Mouse (Mus musculus): ENCODE data around the gene Rpl36a. TPM values are rescaled to one million over a fixed set of nuclear protein-coding genes. Genes with fewer than 3 reads are reported as not detected.

Rpl36a gene
- polyA plus RNA-seq, 1 experiment from 2014 or later = 352 TPM

DNA sequence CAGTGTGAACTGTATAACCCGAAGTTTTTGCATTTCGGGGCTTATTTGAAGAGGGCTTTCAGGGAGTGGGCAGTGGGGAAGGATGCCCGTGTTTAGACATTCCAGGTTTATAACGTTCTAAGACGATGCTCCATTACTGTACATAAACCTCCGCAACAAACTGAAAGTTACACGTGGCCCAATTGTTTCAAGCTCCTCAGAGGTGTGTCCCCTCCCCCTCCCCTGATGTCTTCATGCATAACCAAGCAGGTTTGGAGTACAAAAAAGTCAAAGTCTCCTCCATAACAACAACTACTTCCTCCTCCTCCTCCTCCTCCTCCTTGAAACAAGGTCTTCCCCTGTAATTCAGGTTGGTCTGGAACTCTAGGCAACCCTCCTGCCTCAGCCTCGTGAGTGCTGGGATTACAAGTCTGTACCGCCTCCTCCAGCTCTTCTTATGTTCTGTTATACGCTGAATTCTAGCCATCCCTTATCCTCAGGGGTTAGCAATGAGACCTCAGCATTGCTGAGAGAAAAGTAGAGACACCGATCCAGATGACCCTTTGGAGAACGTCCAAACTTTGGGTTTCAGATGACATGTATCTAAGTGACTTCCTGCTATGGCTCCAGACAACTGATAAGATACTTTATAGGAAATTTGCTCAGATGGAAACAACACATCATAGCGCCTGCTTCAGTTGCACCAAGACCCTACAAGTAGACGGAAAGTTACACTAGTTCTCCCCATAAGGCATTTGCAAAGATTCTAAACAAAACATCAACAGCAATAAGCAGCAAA, 4.7 kb upstream of the Rpl36a start:
- no peak overlapping the region for H3K4me3 ChIP-seq
- no peaks in the 10 kb centered on the region for H3K4me1 ChIP-seq
- no peak for DNase-seq (ENCODE audit: low spot score)
- WGBS = 86% methylated on average over 14 of the region's 14 CpGs
- H3K27me3 ChIP-seq (replicated peaks; ENCODE audit: low read depth, poor library complexity, severe bottlenecking) = peaks cover 23% of the 10 kb centered on the region
- no peak overlapping the region for H3K27ac ChIP-seq (replicated peaks)
- H3K36me3 ChIP-seq (replicated peaks) = no peaks in the 10 kb centered on the region
- no peaks in the 10 kb centered on the region for H3K9me3 ChIP-seq

DNA sequence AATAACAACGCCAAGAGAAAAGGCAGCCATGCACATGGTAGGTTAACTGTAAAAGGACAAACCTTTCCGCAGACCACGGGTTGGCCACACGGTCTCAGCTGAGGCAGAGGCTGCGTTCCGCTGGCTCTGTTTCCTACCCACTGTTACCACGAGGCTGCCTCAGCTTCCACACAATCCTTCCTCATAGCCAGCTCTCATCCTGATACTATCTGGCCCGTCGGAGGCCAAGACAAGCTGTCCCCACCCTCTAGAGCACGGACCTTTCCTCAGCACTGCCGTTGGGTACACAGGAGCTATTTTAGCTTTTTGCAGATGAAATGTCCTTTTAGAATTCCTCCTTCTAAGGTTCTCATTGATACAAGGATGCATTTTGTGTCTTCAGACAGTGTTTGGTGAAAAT, 3.2 kb upstream of the Rpl36a start:
- Histone ChIP-seq H3K4me3 (no peak overlapping the region), H3K27me3 (replicated peaks; ENCODE audit: low read depth, poor library complexity, severe bottlenecking) (peaks cover 28% of the 10 kb centered on the region), H3K27ac (replicated peaks) (no peak overlapping the region), H3K9me3 (no peaks in the 10 kb centered on the region), H3K36me3 (replicated peaks) (peaks cover 4% of the 10 kb centered on the region), H3K4me1 (peaks cover 4% of the 10 kb centered on the region; the same call in 1 of the 2 replicates)
- 80% methylated on average over 11 of the region's 11 CpGs for WGBS
- no peak for DNase-seq (ENCODE audit: low spot score)

DNA sequence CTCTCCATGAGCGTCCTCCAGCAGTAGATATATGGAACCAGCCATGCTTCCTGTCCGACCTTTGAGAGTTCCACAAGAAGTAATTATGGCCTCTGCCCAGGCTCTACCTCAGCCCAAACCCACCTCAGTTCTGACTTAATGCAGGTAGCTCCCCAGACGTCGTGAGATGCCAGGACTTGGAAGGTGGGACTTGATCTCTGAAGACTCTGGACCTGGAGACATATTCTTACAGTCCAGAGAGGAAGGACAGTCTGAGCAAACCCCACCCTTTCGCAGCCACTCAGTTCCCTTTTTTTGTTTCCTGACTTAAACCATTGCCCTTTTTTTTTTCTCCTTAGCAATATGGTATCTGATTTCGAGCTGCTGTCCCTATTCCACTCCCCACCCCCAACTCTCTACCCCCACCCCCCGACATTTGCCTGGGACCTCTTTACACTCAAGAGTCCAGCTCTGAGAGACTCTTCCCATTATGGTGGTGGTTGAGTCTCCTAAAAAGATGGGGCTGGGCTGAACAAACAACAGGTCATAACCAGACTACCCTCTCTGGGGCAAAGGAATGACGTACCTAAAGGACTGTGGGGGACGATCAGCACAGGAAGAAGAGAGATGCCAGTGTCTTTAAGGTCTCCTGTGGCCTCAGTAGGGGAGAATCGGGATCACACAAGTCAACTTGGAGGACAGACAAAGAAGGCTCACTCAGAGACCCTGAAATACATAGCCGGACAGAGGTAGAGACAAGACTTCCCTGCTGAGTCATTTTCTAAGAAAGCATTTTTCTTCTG, 2.4 kb upstream of the Rpl36a start, which contains the start of gene Btk:
Btk (minus strand) TSS at position 683 of the 782 bp plus-strand sequence.
- DNase-seq (ENCODE audit: low spot score) = no peak
- peaks cover 12% of the 10 kb centered on the region for H3K36me3 ChIP-seq (replicated peaks)
- WGBS = 82% methylated on average over 11 of the region's 11 CpGs
- H3K27ac ChIP-seq (replicated peaks) = no peak within 1 kb of the TSS
- no peak within 1 kb of the TSS for H3K4me3 ChIP-seq
- H3K4me1 ChIP-seq = peaks cover 4% of the 10 kb centered on the region; the same call in 1 of the 2 replicates
- no peaks in the 10 kb centered on the region for H3K9me3 ChIP-seq
- H3K27me3 ChIP-seq (replicated peaks; ENCODE audit: low read depth, poor library complexity, severe bottlenecking) = peaks cover 28% of the 10 kb centered on the region

DNA sequence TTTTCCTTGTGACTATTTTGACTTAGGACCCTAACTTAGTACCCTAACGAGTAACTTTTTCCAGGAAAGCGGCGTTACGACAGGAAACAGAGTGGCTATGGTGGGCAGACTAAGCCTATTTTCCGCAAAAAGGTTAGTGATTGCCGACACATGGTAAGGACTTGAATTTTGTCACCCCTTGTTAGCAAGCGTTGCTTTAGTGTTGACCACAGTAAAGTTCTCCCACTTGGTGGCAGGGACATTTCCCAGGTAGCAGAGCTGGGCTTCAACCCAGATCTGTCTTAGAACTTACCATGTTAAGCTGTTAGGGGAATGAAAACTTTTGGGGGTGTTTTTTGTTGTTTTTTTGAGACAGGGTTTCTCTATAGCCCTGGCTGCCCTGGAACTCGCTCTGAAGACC, 993 bp downstream of the Rpl36a start:
- Histone ChIP-seq H3K9me3 (no peaks in the 10 kb centered on the region), H3K4me3 (peak overlapping the region; percentile 66), H3K27me3 (replicated peaks; ENCODE audit: low read depth, poor library complexity, severe bottlenecking) (peaks cover 41% of the 10 kb centered on the region), H3K4me1 (peaks cover 4% of the 10 kb centered on the region; the same call in 1 of the 2 replicates), H3K36me3 (replicated peaks) (peaks cover 33% of the 10 kb centered on the region), H3K27ac (replicated peaks) (peak overlapping the region; percentile 89)
- DNase-seq (ENCODE audit: low spot score) = no peak
- WGBS = 34% methylated on average over 8 of the region's 8 CpGs

DNA sequence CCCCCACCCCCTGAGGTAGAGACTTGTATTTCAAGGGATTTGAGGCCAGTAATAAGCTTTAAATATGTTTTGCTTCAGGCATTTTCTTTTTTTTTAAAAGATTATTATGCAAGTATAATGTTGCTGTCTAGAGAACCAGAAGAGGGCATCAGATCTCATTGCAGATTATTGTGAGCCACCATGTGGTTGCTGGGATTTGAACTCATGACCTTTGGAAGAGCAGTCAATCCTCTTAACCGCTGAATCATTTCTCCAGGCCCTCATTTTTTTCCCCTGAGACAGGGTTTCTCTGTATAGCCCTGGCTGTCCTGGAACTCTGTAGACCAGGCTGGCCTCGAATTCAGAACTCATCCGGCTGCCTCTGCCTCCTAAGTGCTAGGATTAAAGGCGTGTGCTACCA, 2.8 kb downstream of the Rpl36a start:
- WGBS = 77% methylated on average over 4 of the region's 4 CpGs
- H3K27ac ChIP-seq (replicated peaks) = no peak overlapping the region
- no peaks in the 10 kb centered on the region for H3K9me3 ChIP-seq
- peaks cover 27% of the 10 kb centered on the region for H3K27me3 ChIP-seq (replicated peaks; ENCODE audit: low read depth, poor library complexity, severe bottlenecking)
- no peak overlapping the region for H3K4me3 ChIP-seq
- no peak for DNase-seq (ENCODE audit: low spot score)
- peaks cover 33% of the 10 kb centered on the region for H3K36me3 ChIP-seq (replicated peaks)
- H3K4me1 ChIP-seq = peaks cover 4% of the 10 kb centered on the region; the same call in 1 of the 2 replicates

DNA sequence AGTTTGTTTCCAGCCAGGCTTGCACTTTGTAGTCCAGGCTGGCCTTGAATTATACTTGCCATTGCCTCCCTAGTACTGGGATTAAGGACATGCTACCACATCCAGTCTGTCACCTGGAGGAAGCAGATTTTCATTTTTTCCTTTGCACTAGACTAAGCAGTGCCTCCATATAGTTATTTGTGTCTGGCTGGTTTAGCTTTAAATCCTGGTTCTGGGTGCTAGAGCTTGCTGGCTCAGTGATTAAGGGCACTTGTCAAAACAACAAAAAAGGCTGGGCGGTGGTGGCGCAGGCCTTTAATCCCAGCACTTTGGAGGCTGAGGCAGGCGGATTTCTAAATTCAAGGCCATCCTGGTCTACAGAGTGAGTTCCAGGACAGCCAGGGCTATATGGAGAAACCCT, 3.5 kb downstream of the Rpl36a start:
- DNase-seq (ENCODE audit: low spot score) = no peak
- WGBS = 86% methylated on average over 3 of the region's 3 CpGs
- Histone ChIP-seq H3K36me3 (replicated peaks) (peaks cover 33% of the 10 kb centered on the region), H3K27me3 (replicated peaks; ENCODE audit: low read depth, poor library complexity, severe bottlenecking) (peaks cover 25% of the 10 kb centered on the region), H3K9me3 (no peaks in the 10 kb centered on the region), H3K4me1 (peaks cover 4% of the 10 kb centered on the region; the same call in 1 of the 2 replicates), H3K4me3 (no peak overlapping the region), H3K27ac (replicated peaks) (no peak overlapping the region)

DNA sequence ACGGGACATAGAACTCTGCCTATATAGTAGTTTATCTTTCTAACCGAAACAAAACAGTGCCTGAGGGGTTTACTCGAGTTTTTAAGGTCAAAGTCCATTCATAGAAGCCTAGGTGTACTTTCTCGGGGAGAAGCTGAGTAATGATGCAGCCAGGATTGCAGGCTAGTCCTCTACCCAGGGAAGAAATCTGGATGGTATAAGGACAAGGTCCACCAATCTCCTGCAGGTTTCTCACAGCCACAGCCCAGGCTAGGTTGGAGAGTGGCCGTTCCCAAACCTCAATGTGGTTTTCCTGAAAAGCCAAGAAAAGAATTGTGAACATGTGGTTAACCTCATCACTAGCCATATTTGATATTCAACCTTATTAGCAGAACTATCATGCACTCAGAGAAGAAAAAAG, 4.4 kb downstream of the Rpl36a start:
- 55% methylated on average over 5 of the region's 5 CpGs for whole genome bisulfite sequencing
- peaks cover 25% of the 10 kb centered on the region for H3K27me3 ChIP-seq (replicated peaks; ENCODE audit: low read depth, poor library complexity, severe bottlenecking)

DNA sequence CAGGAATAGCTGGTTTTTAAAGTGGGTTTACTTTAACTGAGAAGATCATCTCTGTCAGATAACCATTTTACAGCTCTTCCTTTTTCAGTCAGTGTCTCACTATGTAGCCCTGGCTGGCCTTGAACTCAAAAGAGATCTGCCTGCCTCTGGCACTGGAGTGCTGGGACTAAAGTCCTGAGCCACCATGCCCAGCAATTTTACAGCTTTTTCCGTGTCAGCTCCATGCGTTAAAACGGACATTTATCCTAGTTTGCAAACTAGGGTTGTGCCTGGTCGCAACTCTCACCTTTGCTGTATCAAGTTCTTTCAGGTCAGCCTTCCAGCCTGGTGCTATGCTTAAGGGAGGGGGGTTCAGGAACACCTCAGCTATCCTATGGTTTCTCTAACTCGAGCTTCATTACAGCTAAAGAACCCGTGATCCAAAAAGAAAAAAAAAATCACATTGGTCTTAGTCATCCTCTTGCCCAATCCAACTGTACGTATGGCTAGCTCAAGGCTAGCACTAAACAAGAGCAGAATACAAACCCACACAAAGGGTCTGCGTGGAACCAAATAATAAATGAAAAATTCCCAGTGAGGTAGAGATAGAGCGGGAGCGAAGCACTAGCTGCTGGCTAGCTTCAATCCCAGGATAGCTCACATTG, 14.6 kb downstream of the Rpl36a start:
- Histone ChIP-seq H3K36me3 (replicated peaks) (peaks cover 9% of the 10 kb centered on the region), H3K4me3 (peak overlapping the region; percentile 66), H3K9me3 (no peaks in the 10 kb centered on the region), H3K27ac (replicated peaks) (peak overlapping the region; percentile 78; the same call in 1 of the 2 replicates), H3K4me1 (peaks cover 9% of the 10 kb centered on the region), H3K27me3 (replicated peaks; ENCODE audit: low read depth, poor library complexity, severe bottlenecking) (peaks cover 17% of the 10 kb centered on the region; the same call in 1 of the 2 replicates)
- no peak for DNase-seq (ENCODE audit: low spot score)
- WGBS = 28% methylated on average over 10 of the region's 10 CpGs

More for the DNA sequence above, 4.4 kb downstream of the Rpl36a start:
- Histone ChIP-seq H3K27ac (replicated peaks) (no peak overlapping the region), H3K4me3 (no peak overlapping the region), H3K36me3 (replicated peaks) (peaks cover 33% of the 10 kb centered on the region), H3K9me3 (no peaks in the 10 kb centered on the region), H3K4me1 (peaks cover 4% of the 10 kb centered on the region; the same call in 1 of the 2 replicates)
- DNase-seq (ENCODE audit: low spot score) = no peak

DNA sequence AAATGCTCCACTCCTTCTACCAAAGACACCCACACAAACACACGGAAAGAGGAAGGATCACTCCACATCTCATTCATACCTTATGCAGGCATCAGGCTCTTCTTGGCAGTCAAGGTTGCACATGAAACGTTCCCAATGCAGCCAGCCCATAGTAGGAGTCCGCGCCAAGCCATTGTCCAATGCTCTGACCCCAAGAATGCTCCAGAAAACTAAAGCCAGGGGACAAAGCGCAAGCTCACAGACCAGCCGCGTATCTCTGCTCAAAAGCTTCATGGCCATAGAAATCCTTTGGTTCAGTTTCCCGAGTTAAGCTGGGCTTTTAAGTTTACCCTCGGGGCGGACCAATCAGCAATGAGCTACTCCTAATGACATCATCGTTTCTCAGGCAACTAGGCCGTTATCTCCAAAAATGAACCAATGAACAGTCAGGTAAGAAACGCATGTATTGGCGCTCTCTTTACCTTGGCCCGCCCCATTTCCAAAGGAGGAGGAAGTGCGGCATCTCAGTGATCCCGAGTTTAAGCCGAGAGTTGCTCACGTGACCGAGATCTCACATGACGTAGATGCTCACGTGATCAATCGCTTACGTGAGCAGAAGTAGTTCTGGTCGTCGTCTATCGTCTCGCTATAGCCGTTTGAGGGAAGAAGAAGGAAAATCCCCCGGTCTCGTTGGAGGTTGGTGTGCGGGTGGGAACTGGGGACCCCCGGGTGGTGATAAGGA, 15.4 kb downstream of the Rpl36a start, which contains the start of the genes Gla and Hnrnph2:
Gla (minus strand) TSS at position 467 of the 721 bp plus-strand sequence.
Hnrnph2 (plus strand) TSS at position 521 of the 721 bp plus-strand sequence.
- Histone ChIP-seq H3K27me3 (replicated peaks; ENCODE audit: low read depth, poor library complexity, severe bottlenecking) (peaks cover 17% of the 10 kb centered on the region; the same call in 1 of the 2 replicates), H3K27ac (replicated peaks) (peak within 1 kb of the TSS; percentile 92), H3K4me1 (peaks cover 9% of the 10 kb centered on the region), H3K36me3 (replicated peaks) (peaks cover 13% of the 10 kb centered on the region), H3K9me3 (no peaks in the 10 kb centered on the region), H3K4me3 (peak within 1 kb of the TSS; percentile 66)
- DNase-seq (ENCODE audit: low spot score) = peak; percentile 90
- WGBS = 17% methylated on average over 33 of the region's 33 CpGs

DNA sequence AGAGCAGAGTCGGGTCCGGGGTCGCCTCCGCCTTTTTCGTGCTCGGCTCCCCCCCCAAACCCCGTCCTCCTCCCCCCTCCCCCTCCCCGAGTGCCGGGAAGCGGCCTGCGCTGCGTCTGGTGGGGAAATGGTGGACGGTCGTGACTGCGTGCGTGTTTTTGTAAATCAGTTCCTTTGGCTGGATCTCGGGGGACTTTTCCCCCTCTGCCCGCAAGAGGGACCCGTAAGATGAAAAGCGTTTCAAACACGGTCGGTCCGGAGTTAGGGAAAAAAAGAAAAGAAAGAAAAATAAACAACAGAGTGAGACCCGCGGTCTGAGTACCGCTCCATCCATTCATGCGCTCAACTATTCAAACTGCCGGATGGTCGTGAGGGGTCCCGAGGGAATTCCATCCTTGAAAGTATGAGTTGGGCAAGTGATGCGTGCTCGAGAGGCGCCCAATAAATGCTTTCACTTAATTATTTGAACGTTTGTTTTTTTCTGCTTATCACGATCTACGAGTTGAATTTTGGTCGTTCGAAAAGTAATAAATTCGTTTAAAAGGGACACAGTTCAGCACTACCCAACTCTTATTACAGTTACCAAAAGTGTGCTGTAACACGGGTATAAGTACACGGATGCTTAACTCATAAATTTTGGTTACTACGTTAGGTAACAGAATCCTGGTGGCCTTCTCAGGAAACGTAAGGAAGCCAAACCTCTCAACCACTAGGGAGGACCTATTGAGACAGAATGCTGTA, 16.1 kb downstream of the Rpl36a start:
- Histone ChIP-seq H3K27me3 (replicated peaks; ENCODE audit: low read depth, poor library complexity, severe bottlenecking) (peaks cover 17% of the 10 kb centered on the region; the same call in 1 of the 2 replicates), H3K4me1 (peaks cover 9% of the 10 kb centered on the region), H3K9me3 (no peaks in the 10 kb centered on the region), H3K4me3 (peak overlapping the region; percentile 66), H3K27ac (replicated peaks) (peak overlapping the region; percentile 92), H3K36me3 (replicated peaks) (peaks cover 13% of the 10 kb centered on the region)
- DNase-seq (ENCODE audit: low spot score) = no peak
- 17% methylated on average over 43 of the region's 43 CpGs for WGBS

DNA sequence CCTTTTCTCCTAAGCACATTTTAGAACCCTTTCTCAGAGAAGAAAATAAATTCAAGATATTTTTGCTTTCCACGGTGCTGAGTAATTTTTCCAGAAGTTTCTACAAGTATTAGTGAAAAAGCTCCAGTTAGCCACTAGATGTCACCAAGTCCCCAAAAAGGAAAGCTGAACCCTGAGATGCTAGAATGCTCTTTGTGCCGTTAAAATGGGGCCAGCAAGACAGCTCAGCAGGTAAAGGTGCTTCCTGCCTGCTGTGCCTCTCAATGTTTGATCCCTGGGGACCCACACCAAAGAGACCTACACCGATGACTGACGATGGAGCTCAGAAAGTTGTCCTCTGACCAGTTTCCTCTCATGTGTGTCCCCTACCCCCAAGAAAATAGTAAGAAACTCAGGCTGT, 24.0 kb downstream of the Rpl36a start:
- Histone ChIP-seq H3K27me3 (replicated peaks; ENCODE audit: low read depth, poor library complexity, severe bottlenecking) (peaks cover 13% of the 10 kb centered on the region), H3K4me1 (peaks cover 6% of the 10 kb centered on the region; the same call in 1 of the 2 replicates), H3K9me3 (no peaks in the 10 kb centered on the region), H3K27ac (replicated peaks) (no peak overlapping the region), H3K4me3 (no peak overlapping the region), H3K36me3 (replicated peaks) (peaks cover 10% of the 10 kb centered on the region)
- no peak for DNase-seq (ENCODE audit: low spot score)
- WGBS = 46% methylated on average over 4 of the region's 4 CpGs
